ENCODE assay signal across 22 mouse cellular contexts in genomic region chr4:57837089-57837488, GRCm38 (mm10).
DNase-seq lines count a peak whose midpoint lies in the region; ATAC-seq lines count a peak whose summit lies in the region.
"Had no signal": no experiment of that assay in that cellular context is flagged by ENCODE, and none has a peak within 500 bp of the region (broad histone marks: within the 10 kb centered on the region; RNA-seq: fewer than 3 reads in every experiment).

No protein-coding gene starts in this region.

- ATAC-seq in heart, embryonic 14.5 days (ENCODE audit: insufficient number of reproducible peaks, insufficient read depth, low FRiP score, low read depth) = no peak
- ATAC-seq in megakaryocyte, adult 5-6 weeks (ENCODE audit: poor library complexity, severe bottlenecking) = no peak
- ATAC-seq in stomach, embryonic 16.5 days (ENCODE audit: insufficient read depth, low FRiP score) = no peak
- ATAC-seq: forebrain, embryonic 14.5 days; midbrain, embryonic 13.5 days had no signal

- H3K9ac ChIP-seq in heart, embryonic 14.5 days (ENCODE audit: low read length) = peak overlapping the region; percentile 57
- H3K9ac ChIP-seq in stomach, embryonic 16.5 days (ENCODE audit: low read length) = 0 out of 2 replicates have a peak overlapping the region, but pooled peaks have one; percentile 5
- H3K9ac ChIP-seq: embryonic facial prominence, embryonic 15.5 days; hindbrain, embryonic 13.5 days; midbrain, embryonic 13.5 days had no signal

- H3K36me3 ChIP-seq in heart, embryonic 14.5 days (ENCODE audit: control insufficient read depth, insufficient read depth, low read length) = no peaks in the 10 kb centered on the region
- no peaks in the 10 kb centered on the region for H3K36me3 ChIP-seq in megakaryocyte, embryonic 14.5 days (replicated peaks; ENCODE audit: low read length)
- H3K36me3 ChIP-seq in embryonic facial prominence, embryonic 10.5 days (replicated peaks) = no peaks in the 10 kb centered on the region
- H3K36me3 ChIP-seq in stomach, embryonic 16.5 days (ENCODE audit: control insufficient read depth, insufficient read depth, low read length) = no peaks in the 10 kb centered on the region
- H3K36me3 ChIP-seq: embryonic facial prominence, embryonic 15.5 days; hindbrain, embryonic 13.5 days; midbrain, embryonic 13.5 days had no signal

- peaks cover 20 to 54% of the 10 kb centered on the region in 2 experiments for H3K4me1 ChIP-seq in heart, embryonic 14.5 days (ENCODE audit: control insufficient read depth in 2 of 2, insufficient read depth in 2 of 2, low read length in 2 of 2)
- H3K4me1 ChIP-seq in megakaryocyte, embryonic 14.5 days = peaks cover 45% of the 10 kb centered on the region
- H3K4me1 ChIP-seq in embryonic facial prominence, embryonic 10.5 days = peaks cover 43% of the 10 kb centered on the region
- H3K4me1 ChIP-seq in stomach, embryonic 16.5 days (ENCODE audit: control insufficient read depth, insufficient read depth, low read length) = peaks cover 14% of the 10 kb centered on the region; the same call in 1 of the 2 replicates

- intact Hi-C loops in heart, postnatal 10 days (cut with DNase I) = no loop called here

- no peaks in the 10 kb centered on the region for H3K27me3 ChIP-seq in heart, embryonic 14.5 days (ENCODE audit: control insufficient read depth, insufficient read depth, low read length)
- H3K27me3 ChIP-seq in megakaryocyte, embryonic 14.5 days (replicated peaks) = no peaks in the 10 kb centered on the region
- no peaks in the 10 kb centered on the region for H3K27me3 ChIP-seq in embryonic facial prominence, embryonic 10.5 days (replicated peaks; ENCODE audit: low read depth, poor library complexity, severe bottlenecking)
- no peaks in the 10 kb centered on the region for H3K27me3 ChIP-seq in stomach, embryonic 16.5 days (ENCODE audit: control insufficient read depth, insufficient read depth, low read length)
- H3K27me3 ChIP-seq: embryonic facial prominence, embryonic 15.5 days; hindbrain, embryonic 13.5 days; midbrain, embryonic 13.5 days had no signal

- no peaks in the 10 kb centered on the region for H3K9me3 ChIP-seq in heart, embryonic 14.5 days (ENCODE audit: control insufficient read depth, low read length)
- H3K9me3 ChIP-seq in megakaryocyte, embryonic 14.5 days = no peaks in the 10 kb centered on the region
- no peaks in the 10 kb centered on the region for H3K9me3 ChIP-seq in embryonic facial prominence, embryonic 10.5 days
- no peaks in the 10 kb centered on the region for H3K9me3 ChIP-seq in stomach, embryonic 16.5 days (replicated peaks; ENCODE audit: control insufficient read depth, low read length)
- H3K9me3 ChIP-seq: embryonic facial prominence, embryonic 15.5 days; hindbrain, embryonic 13.5 days; midbrain, embryonic 13.5 days had no signal

- H3K27ac ChIP-seq in heart, embryonic 14.5 days (replicated peaks in 1 of 2; ENCODE audit: control insufficient read depth in 1 of 2, insufficient read depth in 1 of 2, low read depth in 2 of 2, low read length in 2 of 2) = peak overlapping the region; percentile 82 to 83
- H3K27ac ChIP-seq in embryonic facial prominence, embryonic 10.5 days (replicated peaks) = peak overlapping the region; percentile 24; the same call in 1 of the 2 replicates
- H3K27ac ChIP-seq in stomach, embryonic 16.5 days (ENCODE audit: low read length) = no peak overlapping the region
- H3K27ac ChIP-seq: embryonic facial prominence, embryonic 15.5 days; gastrocnemius, adult 2 months; hindbrain, embryonic 13.5 days; left cerebral cortex, adult 2 months; midbrain, embryonic 13.5 days had no signal

- no peak for DNase-seq in heart, postnatal 10 days
- DNase-seq in embryonic facial prominence, embryonic 10.5 days (ENCODE audit: low spot score) = no peak
- no peak for DNase-seq in spleen, postnatal 36 days (ENCODE audit: low spot score in 2 of 2)
- no peak for DNase-seq in layer of hippocampus, postnatal 14 days (ENCODE audit: low spot score in 2 of 2)
- DNase-seq: adrenal gland, postnatal 25 days; B cell, adult 2 months; cerebellum, adult 8-10 months; gastrocnemius, adult 2 months; kidney, adult 11 months; kidney, postnatal 4 days; lung, postnatal 10 days; right cerebral cortex, postnatal 25 days; spleen, adult 18-20 months had no signal

- 32% methylated on average over 9 of the region's 9 CpGs for WGBS in heart, embryonic 14.5 days
- WGBS in embryonic facial prominence, embryonic 10.5 days = 70% methylated on average over 9 of the region's 9 CpGs
- 62% methylated on average over 9 of the region's 9 CpGs for WGBS in stomach, embryonic 16.5 days

- peak overlapping the region; percentile 26 for H3K4me2 ChIP-seq in heart, embryonic 14.5 days (ENCODE audit: low read length)
- no peak overlapping the region for H3K4me2 ChIP-seq in stomach, embryonic 16.5 days (ENCODE audit: low read depth, low read length)
- H3K4me2 ChIP-seq: embryonic facial prominence, embryonic 15.5 days; hindbrain, embryonic 13.5 days; midbrain, embryonic 13.5 days had no signal

- no peak overlapping the region for H3K4me3 ChIP-seq in heart, embryonic 14.5 days (ENCODE audit: control insufficient read depth in 1 of 2, insufficient read depth in 1 of 2, low read depth in 1 of 2, low read length in 2 of 2)
- peak overlapping the region; percentile 71 for H3K4me3 ChIP-seq in megakaryocyte, embryonic 14.5 days (replicated peaks)
- no peak overlapping the region for H3K4me3 ChIP-seq in embryonic facial prominence, embryonic 10.5 days
- no peak overlapping the region for H3K4me3 ChIP-seq in stomach, embryonic 16.5 days (replicated peaks; ENCODE audit: low read length)
- H3K4me3 ChIP-seq: embryonic facial prominence, embryonic 15.5 days; gastrocnemius, adult 2 months; hindbrain, embryonic 13.5 days; left cerebral cortex, adult 2 months; midbrain, embryonic 13.5 days had no signal
